Mouse (Mus musculus) neutrophil, adult 83 days (primary cell): ENCODE data around the gene Gm9049. TPM values are rescaled to one million over a fixed set of nuclear protein-coding genes. Genes with fewer than 3 reads are reported as not detected.

Experiments used
- total RNA-seq, 2 experiments: library from RNA; stranded (reverse); gene quantifications; one replicate each; pipeline ENCODE4 v1.2.4; 2023

Gm9049 gene
- not detected for total RNA-seq

GRCm38 (mm10) chr10:118354005-118354404 is at the start of gene Gm9049:
Gene Gm9049, minus strand, starts transcription at chr10:118354105.

GRCm38 (mm10) chr10:118348579-118348978 is 5.3 kb downstream of the Gm9049 start, which contains the start of gene Gm9048:
Gene Gm9048, minus strand, starts transcription at chr10:118348679.

GRCm38 (mm10) chr10:118343155-118343554 is 10.8 kb downstream of the Gm9049 start, which contains the start of gene Gm9046:
Gene Gm9046, minus strand, starts transcription at chr10:118343255.

GRCm38 (mm10) chr10:118337731-118338130 is 16.2 kb downstream of the Gm9049 start, which contains the start of gene Gm9045:
Gene Gm9045, minus strand, starts transcription at chr10:118337831.

GRCm38 (mm10) chr10:118332308-118332707 is 21.6 kb downstream of the Gm9049 start, which contains the start of gene Gm9044:
Gene Gm9044, minus strand, starts transcription at chr10:118332408.

GRCm38 (mm10) chr10:118326869-118327268 is 27.0 kb downstream of the Gm9049 start, which contains the start of gene Gm9040:
Gene Gm9040, minus strand, starts transcription at chr10:118326969.

Other genes with a start within 250 kb of the Gm9049 start
- gene Mdm1, start 212.3 kb downstream of the Gm9049 start, total RNA-seq, result 10 to 100 TPM; 12.1 to 14.7 TPM
- gene Il22, start 149.2 kb downstream of the Gm9049 start, total RNA-seq, result not detected
- under 1 TPM; 0.37 to 0.62 TPM for gene Gm32717, start 113.3 kb downstream of the Gm9049 start, total RNA-seq
- gene Gm32802, start 95.4 kb downstream of the Gm9049 start, total RNA-seq, result under 1 TPM; 0.37 to 0.62 TPM
- gene Iltifb, start 59.1 kb downstream of the Gm9049 start, total RNA-seq, result not detected
- not detected for gene Gm9040, start 27.1 kb downstream of the Gm9049 start, total RNA-seq
- gene Gm9044, start 21.7 kb downstream of the Gm9049 start, total RNA-seq, result not detected
- not detected for gene Gm9045, start 16.3 kb downstream of the Gm9049 start, total RNA-seq
- not detected for gene Gm9046, start 10.8 kb downstream of the Gm9049 start, total RNA-seq
- gene Gm9048, start 5.4 kb downstream of the Gm9049 start, total RNA-seq, result not detected
- not detected for gene Ifng, start 86.9 kb upstream of the Gm9049 start, total RNA-seq